8 mouse cellular contexts compared by ENCODE assay signal in genomic region chr8:77419731-77420130, GRCm38 (mm10).
DNase-seq lines count a peak whose midpoint lies in the region; ATAC-seq and TF ChIP-seq lines count a peak whose summit lies in the region.

No protein-coding gene starts in this region.

- no peaks in the 10 kb centered on the region for H3K9me3 ChIP-seq in midbrain, postnatal 0 days (ENCODE audit: low read length)

- intact Hi-C loops in left cerebral cortex, postnatal 36 days (cut with DNase I): loop anchor here (5.0 to 10.0 kb wide), 3 partner anchors 98 to 585 kb away; partner anchors contain the start of gene Arhgap10

- H3K4me3 ChIP-seq in spleen, adult 2 months (ENCODE audit: extremely low read depth, insufficient read depth, insufficient read length): no peak overlapping the region
- H3K4me3 ChIP-seq in midbrain, postnatal 0 days (ENCODE audit: low read depth, low read length): no peak overlapping the region

- peak; percentile 45 to 59 for DNase-seq in spleen, adult 2 months (ENCODE audit: low read depth in 1 of 2, low spot score in 2 of 2)
- DNase-seq in spleen, adult 12 weeks (ENCODE audit: low spot score): no peak
- peak; percentile 81 for DNase-seq in brain, adult 2 months (ENCODE audit: low read depth, low spot score)
- peak; percentile 86 for DNase-seq in hindlimb bud, embryonic 11.5 days (ENCODE audit: extremely low spot score, low read depth, low spot score)
- peak; percentile 45 to 68 for DNase-seq in left cerebral cortex, postnatal 36 days (ENCODE audit: low spot score in 2 of 2)
- DNase-seq in midbrain, postnatal 0 days (ENCODE audit: low spot score): peak; percentile 78
- DNase-seq in thymus, adult 18-20 months: peak; percentile 14 to 31

- H3K4me1 ChIP-seq in spleen, adult 2 months (ENCODE audit: control insufficient read depth, insufficient read depth, insufficient read length): peaks cover 11% of the 10 kb centered on the region; the same call in 1 of the 2 replicates
- H3K4me1 ChIP-seq in midbrain, postnatal 0 days (ENCODE audit: insufficient read depth, low read length): no peaks in the 10 kb centered on the region

- no peak overlapping the region for H3K4me2 ChIP-seq in midbrain, postnatal 0 days (ENCODE audit: low read depth, low read length, poor library complexity, severe bottlenecking)

- H3K36me3 ChIP-seq in spleen, adult 2 months (ENCODE audit: control insufficient read depth, insufficient read depth, low read length): no peaks in the 10 kb centered on the region
- H3K36me3 ChIP-seq in midbrain, postnatal 0 days (ENCODE audit: insufficient read depth, low read length): no peaks in the 10 kb centered on the region

- no peak overlapping the region for H3K9ac ChIP-seq in midbrain, postnatal 0 days (replicated peaks; ENCODE audit: low read length, poor library complexity, severe bottlenecking)

- WGBS in spleen, adult 2 months: 62% methylated on average over 4 of the region's 4 CpGs
- 41% methylated on average over 4 of the region's 4 CpGs for WGBS in midbrain, postnatal 0 days

- ATAC-seq in erythroblast, adult 5-6 weeks (replicated peaks; ENCODE audit: low FRiP score, poor library complexity, severe bottlenecking): peak; percentile 72; the same call in 1 of the 2 replicates
- ATAC-seq in midbrain, postnatal 0 days (ENCODE audit: low FRiP score): peak; percentile 49; the same call in 1 of the 2 replicates

- no peak overlapping the region for H3K27ac ChIP-seq in spleen, adult 2 months (ENCODE audit: insufficient read depth, low read length)
- H3K27ac ChIP-seq in midbrain, postnatal 0 days (ENCODE audit: low read depth, low read length): no peak overlapping the region

- no peak for TF ChIP-seq POLR2A in spleen, adult 2 months (IDR thresholded peaks at IDR 0.05; ENCODE audit: low read depth, low read length)

- no peaks in the 10 kb centered on the region for H3K27me3 ChIP-seq in spleen, adult 2 months (ENCODE audit: control insufficient read depth, insufficient read depth, low read length)
- H3K27me3 ChIP-seq in midbrain, postnatal 0 days (ENCODE audit: insufficient read depth, low read length): no peaks in the 10 kb centered on the region

- TF ChIP-seq CTCF in spleen, adult 2 months (IDR thresholded peaks at IDR 0.05; ENCODE audit: extremely low read depth, insufficient read depth, insufficient read length, insufficient replicate concordance): peak; percentile 40; the same call in 1 of the 2 replicates
- TF ChIP-seq CTCF in midbrain, postnatal 0 days (IDR thresholded peaks at IDR 0.05): peak; percentile 93
